Mouse (Mus musculus): Measurements from ENCODE around the gene Tbl1xr1. TPM values are rescaled to one million over a fixed set of nuclear protein-coding genes. Genes with fewer than 3 reads are reported as not detected.
A peak's percentile ranks its signal among the peaks of the same experiment; 100 is the strongest.

Tbl1xr1 gene
- polyA plus RNA-seq, 1 experiment: 82.2 TPM

- TF ChIP-seq CTCF (IDR thresholded peaks at IDR 0.05; ENCODE audit: borderline replicate concordance, insufficient read depth, low read length) (no peak), POLR2A (IDR thresholded peaks at IDR 0.05; ENCODE audit: low read depth, low read length) (no peak)
- no peak overlapping the region for H3K4me3 ChIP-seq (ENCODE audit: insufficient read depth, low read length)
- no peak overlapping the region for H3K27ac ChIP-seq (ENCODE audit: insufficient read depth, low read length)
- no peaks in the 10 kb centered on the region; the same call in 1 of the 2 replicates for H3K4me1 ChIP-seq (ENCODE audit: control insufficient read depth, insufficient read depth, low read length)
These were observed 97.8 kb downstream of the Tbl1xr1 start for GRCm38 (mm10) chr3:22174232-22174631.

GRCm38 (mm10) chr3:22180076-22180475 is 103.6 kb downstream of the Tbl1xr1 start:
- H3K4me3 ChIP-seq (ENCODE audit: insufficient read depth, low read length): no peak overlapping the region
- no peak for TF ChIP-seq CTCF (IDR thresholded peaks at IDR 0.05; ENCODE audit: borderline replicate concordance, insufficient read depth, low read length)
- no peak for TF ChIP-seq POLR2A (IDR thresholded peaks at IDR 0.05; ENCODE audit: low read depth, low read length)
- no peak overlapping the region for H3K27ac ChIP-seq (ENCODE audit: insufficient read depth, low read length)
- no peaks in the 10 kb centered on the region for H3K4me1 ChIP-seq (ENCODE audit: control insufficient read depth, insufficient read depth, low read length)

- H3K4me1 ChIP-seq (ENCODE audit: control insufficient read depth, insufficient read depth, low read length): no peaks in the 10 kb centered on the region
- TF ChIP-seq CTCF (IDR thresholded peaks at IDR 0.05; ENCODE audit: borderline replicate concordance, insufficient read depth, low read length): no peak
- TF ChIP-seq POLR2A (IDR thresholded peaks at IDR 0.05; ENCODE audit: low read depth, low read length): no peak
- H3K27ac ChIP-seq (ENCODE audit: insufficient read depth, low read length): no peak overlapping the region
- no peak overlapping the region for H3K4me3 ChIP-seq (ENCODE audit: insufficient read depth, low read length)
These were observed 104.6 kb downstream of the Tbl1xr1 start for GRCm38 (mm10) chr3:22181026-22181425.

- TF ChIP-seq POLR2A (IDR thresholded peaks at IDR 0.05; ENCODE audit: low read depth, low read length) (no peak), CTCF (IDR thresholded peaks at IDR 0.05; ENCODE audit: borderline replicate concordance, insufficient read depth, low read length) (no peak)
- Histone ChIP-seq H3K27ac (ENCODE audit: insufficient read depth, low read length) (no peak overlapping the region), H3K4me3 (ENCODE audit: insufficient read depth, low read length) (no peak overlapping the region), H3K4me1 (ENCODE audit: control insufficient read depth, insufficient read depth, low read length) (no peaks in the 10 kb centered on the region)
These were observed 108.8 kb downstream of the Tbl1xr1 start for GRCm38 (mm10) chr3:22185265-22185664.

GRCm38 (mm10) chr3:22190498-22190897 is 114.0 kb downstream of the Tbl1xr1 start:
- Histone ChIP-seq H3K27ac (ENCODE audit: insufficient read depth, low read length) (0 out of 2 replicates have a peak overlapping the region, but pooled peaks have one; percentile 17), H3K4me3 (ENCODE audit: insufficient read depth, low read length) (no peak overlapping the region), H3K4me1 (ENCODE audit: control insufficient read depth, insufficient read depth, low read length) (no peaks in the 10 kb centered on the region)
- TF ChIP-seq CTCF (IDR thresholded peaks at IDR 0.05; ENCODE audit: borderline replicate concordance, insufficient read depth, low read length) (no peak), POLR2A (IDR thresholded peaks at IDR 0.05; ENCODE audit: low read depth, low read length) (no peak)

GRCm38 (mm10) chr3:22192931-22193330 is 116.5 kb downstream of the Tbl1xr1 start:
- no peak overlapping the region for H3K27ac ChIP-seq (ENCODE audit: insufficient read depth, low read length)
- TF ChIP-seq POLR2A (IDR thresholded peaks at IDR 0.05; ENCODE audit: low read depth, low read length) (no peak), CTCF (IDR thresholded peaks at IDR 0.05; ENCODE audit: borderline replicate concordance, insufficient read depth, low read length) (no peak)
- no peak overlapping the region for H3K4me3 ChIP-seq (ENCODE audit: insufficient read depth, low read length)
- no peaks in the 10 kb centered on the region for H3K4me1 ChIP-seq (ENCODE audit: control insufficient read depth, insufficient read depth, low read length)

- H3K4me1 ChIP-seq (ENCODE audit: control insufficient read depth, insufficient read depth, low read length): no peaks in the 10 kb centered on the region
- H3K4me3 ChIP-seq (ENCODE audit: insufficient read depth, low read length): no peak overlapping the region
- TF ChIP-seq POLR2A (IDR thresholded peaks at IDR 0.05; ENCODE audit: low read depth, low read length): no peak
- no peak for TF ChIP-seq CTCF (IDR thresholded peaks at IDR 0.05; ENCODE audit: borderline replicate concordance, insufficient read depth, low read length)
- no peak overlapping the region for H3K27ac ChIP-seq (ENCODE audit: insufficient read depth, low read length)
These were observed 117.9 kb downstream of the Tbl1xr1 start for GRCm38 (mm10) chr3:22194185-22194856.

- H3K27ac ChIP-seq (ENCODE audit: insufficient read depth, low read length): no peak overlapping the region
- no peak overlapping the region for H3K4me3 ChIP-seq (ENCODE audit: insufficient read depth, low read length)
- H3K4me1 ChIP-seq (ENCODE audit: control insufficient read depth, insufficient read depth, low read length): no peaks in the 10 kb centered on the region
- no peak for TF ChIP-seq POLR2A (IDR thresholded peaks at IDR 0.05; ENCODE audit: low read depth, low read length)
- no peak for TF ChIP-seq CTCF (IDR thresholded peaks at IDR 0.05; ENCODE audit: borderline replicate concordance, insufficient read depth, low read length)
These were observed 122.3 kb downstream of the Tbl1xr1 start for GRCm38 (mm10) chr3:22198802-22199201.

GRCm38 (mm10) chr3:22204186-22204585 is 127.7 kb downstream of the Tbl1xr1 start:
- Histone ChIP-seq H3K4me1 (ENCODE audit: control insufficient read depth, insufficient read depth, low read length) (no peaks in the 10 kb centered on the region), H3K27ac (ENCODE audit: insufficient read depth, low read length) (no peak overlapping the region), H3K4me3 (ENCODE audit: insufficient read depth, low read length) (no peak overlapping the region)
- TF ChIP-seq POLR2A (IDR thresholded peaks at IDR 0.05; ENCODE audit: low read depth, low read length): no peak
- TF ChIP-seq CTCF (IDR thresholded peaks at IDR 0.05; ENCODE audit: borderline replicate concordance, insufficient read depth, low read length): no peak

GRCm38 (mm10) chr3:22221557-22221956 is 145.1 kb downstream of the Tbl1xr1 start:
- H3K27ac ChIP-seq (ENCODE audit: insufficient read depth, low read length): no peak overlapping the region
- H3K4me3 ChIP-seq (ENCODE audit: insufficient read depth, low read length): no peak overlapping the region
- no peaks in the 10 kb centered on the region for H3K4me1 ChIP-seq (ENCODE audit: control insufficient read depth, insufficient read depth, low read length)
- no peak for TF ChIP-seq POLR2A (IDR thresholded peaks at IDR 0.05; ENCODE audit: low read depth, low read length)
- no peak for TF ChIP-seq CTCF (IDR thresholded peaks at IDR 0.05; ENCODE audit: borderline replicate concordance, insufficient read depth, low read length)
